Mouse (Mus musculus) c-Kit-positive CD71-positive TER-119-positive erythroid progenitor cells, embryonic 14.5 days (primary cell): Measurements from ENCODE around the gene Lhfp.

ENCODE experiments used
- DNase-seq: peaks from one replicate; pipeline ENCODE4 v3.0.0-alpha.2; 2013; ENCODE audit warnings: low spot score

The Lhfp gene

GRCm38 (mm10) chr3:53042240-53042567, 876 bp downstream of the Lhfp start:
- no peak for DNase-seq

- no peak for DNase-seq
These were observed 2.0 kb downstream of the Lhfp start for GRCm38 (mm10) chr3:53043206-53043780.

- no peak for DNase-seq
These were observed 2.9 kb downstream of the Lhfp start for GRCm38 (mm10) chr3:53044238-53044637.

- no peak for DNase-seq
These were observed 3.5 kb downstream of the Lhfp start for GRCm38 (mm10) chr3:53044682-53045299.

GRCm38 (mm10) chr3:53045697-53046096, 4.4 kb downstream of the Lhfp start:
- no peak for DNase-seq

- no peak for DNase-seq
These were observed 5.0 kb downstream of the Lhfp start for GRCm38 (mm10) chr3:53046371-53046770.

- no peak for DNase-seq
These were observed 11.1 kb downstream of the Lhfp start for GRCm38 (mm10) chr3:53052385-53052784.

- DNase-seq, result no peak
These were observed 15.1 kb downstream of the Lhfp start for GRCm38 (mm10) chr3:53056430-53056829.

- no peak for DNase-seq
These were observed 18.6 kb downstream of the Lhfp start for GRCm38 (mm10) chr3:53059959-53060358.

GRCm38 (mm10) chr3:53063423-53064147, 22.3 kb downstream of the Lhfp start:
- no peak for DNase-seq

GRCm38 (mm10) chr3:53065267-53066094, 24.2 kb downstream of the Lhfp start:
- no peak for DNase-seq

- DNase-seq, result no peak
These were observed 24.7 kb downstream of the Lhfp start for GRCm38 (mm10) chr3:53066095-53066372.

- no peak for DNase-seq
These were observed 27.1 kb downstream of the Lhfp start for GRCm38 (mm10) chr3:53068399-53068798.

- DNase-seq, result no peak
These were observed 32.9 kb downstream of the Lhfp start for GRCm38 (mm10) chr3:53074264-53074663.

GRCm38 (mm10) chr3:53074761-53075160, 33.4 kb downstream of the Lhfp start:
- DNase-seq, result no peak

GRCm38 (mm10) chr3:53080286-53080685, 39.0 kb downstream of the Lhfp start:
- no peak for DNase-seq

- DNase-seq, result no peak
These were observed 39.4 kb downstream of the Lhfp start for GRCm38 (mm10) chr3:53080710-53081109.

- no peak for DNase-seq
These were observed 42.4 kb downstream of the Lhfp start for GRCm38 (mm10) chr3:53083717-53084116.

- no peak for DNase-seq
These were observed 43.5 kb downstream of the Lhfp start for GRCm38 (mm10) chr3:53084806-53085205.

GRCm38 (mm10) chr3:53086481-53087155, 45.3 kb downstream of the Lhfp start:
- DNase-seq, result no peak

- DNase-seq, result no peak
These were observed 46.0 kb downstream of the Lhfp start for GRCm38 (mm10) chr3:53087156-53087805.

GRCm38 (mm10) chr3:53089921-53090320, 48.6 kb downstream of the Lhfp start:
- DNase-seq, result no peak
